Mouse (Mus musculus) lung, postnatal 0 days (tissue): ENCODE results near the gene Sestd1.

Experiments used
- CTCF ChIP-seq: IDR thresholded peaks from 2 replicates; pipeline ENCODE4 v1.5.1; 2016; ENCODE audit warnings: antibody characterized with exemption, mild to moderate bottlenecking
- EP300 ChIP-seq: IDR thresholded peaks from 2 replicates; pipeline ENCODE4 v1.6.1; 2016; ENCODE audit warnings: antibody characterized with exemption, mild to moderate bottlenecking, control low read depth

- TF ChIP-seq CTCF (no peak), EP300 (no peak)
Observed at GRCm38 (mm10) chr2:77220960-77221359, 59.4 kb downstream of the Sestd1 start.
